Mouse (Mus musculus) left cerebral cortex, postnatal 25 days (tissue): ENCODE results near the gene Phlda3. TPM values are rescaled to one million over a fixed set of nuclear protein-coding genes. Genes with fewer than 3 reads are reported as not detected.

ENCODE experiments used
- DNase-seq, 2 experiments: peaks; one replicate each; pipeline ENCODE4 v3.0.0; 2022; ENCODE audit warnings: low spot score in 2 of 2, mixed read lengths in 1 of 2
- intact Hi-C: fragments of 180-260 bp; cut with DNase I; formaldehyde crosslinking; loops from one replicate; pipeline ENCODE4 v1.15.1; 2025
- total RNA-seq, 2 experiments: library from RNA; stranded (reverse); gene quantifications; 2 replicates each; pipeline ENCODE4 v1.2.3; 2021

The Phlda3 gene
- total RNA-seq, 2 experiments from 2014 or later: 20.0 to 20.3 TPM

DNA sequence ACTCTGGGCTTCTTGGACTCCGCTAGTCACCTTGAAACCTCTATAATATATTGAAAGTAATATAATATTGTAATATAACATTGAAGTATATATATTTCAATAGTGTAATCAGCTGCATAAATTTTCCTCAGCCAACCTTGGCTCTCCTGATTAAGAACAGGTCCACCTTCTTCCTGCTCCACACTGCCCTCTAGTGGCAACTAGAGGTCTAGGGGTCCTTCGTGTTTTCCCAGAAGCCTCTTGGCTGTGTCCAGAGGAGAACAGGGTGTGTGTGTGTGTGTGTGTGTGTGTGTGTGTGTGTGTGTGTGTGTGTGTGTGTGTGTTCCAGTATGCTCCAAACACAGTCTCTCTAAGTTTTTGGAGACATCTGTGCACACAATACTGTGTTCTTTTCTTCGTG lies 21.9 kb downstream of the Phlda3 start:
- peak; percentile 66 to 78 for DNase-seq
- intact Hi-C loops: loop anchor here (2.0 kb wide), 2 partner anchors 35 to 69 kb away; no protein-coding TSS in a partner anchor

DNA sequence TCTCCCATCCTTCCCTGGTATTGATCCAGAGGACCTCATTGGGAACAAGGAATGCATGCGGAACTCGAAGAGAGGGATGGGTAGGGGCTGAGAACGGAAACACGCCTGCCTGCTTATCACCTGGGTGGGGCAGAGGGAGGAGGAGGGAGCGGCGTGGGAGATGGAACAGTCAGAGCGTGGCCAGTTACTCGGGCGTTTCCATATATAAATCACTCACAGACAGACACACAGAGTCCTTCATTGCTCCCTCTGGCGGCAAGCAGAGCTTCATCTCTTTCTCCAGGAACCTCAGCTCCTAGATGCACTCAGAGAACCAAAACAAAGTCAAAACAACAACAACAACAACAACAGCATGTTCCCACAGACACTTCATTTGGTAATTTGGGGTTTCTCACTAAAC lies 22.8 kb downstream of the Phlda3 start:
- intact Hi-C loops: loop anchor here (2.0 kb wide), 2 partner anchors 36 to 70 kb away; no protein-coding TSS in a partner anchor
- peak; percentile 26 to 59 for DNase-seq

DNA sequence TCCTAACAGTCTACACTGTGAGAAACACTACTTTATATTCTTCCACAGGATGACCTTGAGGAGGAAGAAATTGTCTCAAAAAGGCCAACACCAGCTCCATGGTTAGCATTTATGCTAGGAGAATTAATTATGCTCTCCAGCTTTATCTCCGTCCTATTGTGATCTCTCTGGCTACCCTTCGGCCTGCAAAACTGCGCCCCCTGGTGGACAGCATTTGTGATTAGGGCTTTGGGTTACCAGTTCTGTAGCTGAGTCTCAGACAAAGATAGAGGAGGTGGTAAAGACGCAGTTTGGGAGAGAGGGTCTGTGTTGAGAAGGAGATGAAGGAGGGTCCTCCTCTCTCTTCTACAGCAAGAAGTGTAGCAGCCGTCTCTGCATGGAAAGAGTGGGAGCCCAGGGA lies 23.9 kb downstream of the Phlda3 start:
- intact Hi-C loops: loop anchor here (2.0 kb wide), 2 partner anchors 37 to 71 kb away; no protein-coding TSS in a partner anchor
- DNase-seq: peak; percentile 46 to 57

DNA sequence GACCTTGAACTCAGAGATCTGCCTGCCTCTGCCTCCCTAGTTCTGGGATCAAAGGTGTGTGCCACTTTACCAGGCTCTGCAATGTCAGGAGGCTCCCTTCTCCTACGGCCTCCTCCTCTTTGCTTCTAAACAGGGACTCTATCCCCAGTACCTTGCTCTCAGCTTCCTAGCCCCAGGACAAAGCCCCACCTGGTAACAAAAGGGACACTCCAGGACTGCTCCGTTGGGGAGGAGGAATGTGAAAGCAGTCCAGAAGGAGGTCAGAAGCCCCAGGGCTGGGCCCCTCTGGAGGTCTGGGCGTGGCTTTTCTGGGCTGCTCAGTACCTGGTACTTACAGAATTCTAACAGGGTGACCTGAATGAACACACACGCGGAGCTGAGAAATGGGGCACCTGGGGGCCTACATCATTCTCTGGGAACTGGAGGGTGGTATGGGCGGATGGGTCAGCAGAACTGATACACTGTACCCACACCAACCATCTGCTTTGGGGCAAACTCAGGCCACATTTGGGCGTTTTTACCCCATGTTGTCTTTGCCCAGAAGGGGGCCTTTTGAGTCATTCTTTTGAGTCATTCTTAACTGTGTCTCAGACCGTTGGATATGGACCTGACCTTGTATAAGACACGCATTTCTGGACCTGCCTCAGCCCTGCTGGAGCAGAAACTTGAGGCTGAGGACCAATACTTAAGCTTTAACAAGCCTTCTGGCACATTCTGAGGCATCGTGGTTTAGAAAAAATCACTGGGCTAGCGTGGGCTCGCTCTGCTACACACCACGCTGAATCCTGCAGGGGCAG lies 26.4 kb downstream of the Phlda3 start:
- intact Hi-C loops: no loop called here
- no peak for DNase-seq

DNA sequence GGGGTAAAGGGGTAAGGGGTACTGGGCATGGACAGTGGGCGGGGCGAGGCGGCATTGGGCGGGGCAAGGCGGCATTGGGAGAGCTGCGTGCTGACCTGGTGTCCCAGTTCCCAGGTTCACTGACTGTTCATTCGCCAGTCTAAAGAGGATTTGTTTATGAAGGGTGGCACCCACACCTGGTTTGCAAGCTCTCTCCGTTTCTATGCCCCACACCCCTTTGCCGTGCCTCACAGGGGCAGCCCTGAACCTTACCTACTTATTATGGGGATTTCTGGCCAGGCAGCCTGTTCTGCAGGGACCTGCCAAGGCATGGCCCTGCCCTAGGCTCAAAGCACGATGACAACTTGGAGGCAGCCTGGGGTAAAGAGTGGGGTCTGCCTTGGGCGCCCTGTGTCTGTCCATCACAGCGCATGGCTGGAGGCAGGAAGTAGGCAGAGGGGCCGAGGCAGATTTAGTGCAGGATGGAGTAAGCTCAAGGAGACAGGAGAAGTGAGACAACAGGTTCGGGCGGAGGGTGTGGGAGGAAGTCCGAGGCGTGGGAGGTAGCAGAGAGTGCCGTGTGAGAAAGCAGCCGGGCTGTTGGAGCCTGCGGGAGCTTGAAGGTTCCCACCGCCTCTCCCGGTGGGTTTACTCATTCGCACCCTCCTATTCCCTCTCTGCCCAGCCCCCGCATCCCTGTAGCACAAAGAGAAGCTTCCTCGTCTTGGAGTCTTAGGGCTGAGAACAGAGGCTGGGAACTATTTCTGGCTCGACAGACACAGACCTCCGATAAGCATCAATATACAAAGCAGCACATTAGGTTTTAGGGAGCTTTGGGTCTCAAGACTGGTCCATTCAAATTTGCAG lies 27.7 kb downstream of the Phlda3 start:
- DNase-seq: peak; percentile 69 to 91
- intact Hi-C loops: no loop called here

DNA sequence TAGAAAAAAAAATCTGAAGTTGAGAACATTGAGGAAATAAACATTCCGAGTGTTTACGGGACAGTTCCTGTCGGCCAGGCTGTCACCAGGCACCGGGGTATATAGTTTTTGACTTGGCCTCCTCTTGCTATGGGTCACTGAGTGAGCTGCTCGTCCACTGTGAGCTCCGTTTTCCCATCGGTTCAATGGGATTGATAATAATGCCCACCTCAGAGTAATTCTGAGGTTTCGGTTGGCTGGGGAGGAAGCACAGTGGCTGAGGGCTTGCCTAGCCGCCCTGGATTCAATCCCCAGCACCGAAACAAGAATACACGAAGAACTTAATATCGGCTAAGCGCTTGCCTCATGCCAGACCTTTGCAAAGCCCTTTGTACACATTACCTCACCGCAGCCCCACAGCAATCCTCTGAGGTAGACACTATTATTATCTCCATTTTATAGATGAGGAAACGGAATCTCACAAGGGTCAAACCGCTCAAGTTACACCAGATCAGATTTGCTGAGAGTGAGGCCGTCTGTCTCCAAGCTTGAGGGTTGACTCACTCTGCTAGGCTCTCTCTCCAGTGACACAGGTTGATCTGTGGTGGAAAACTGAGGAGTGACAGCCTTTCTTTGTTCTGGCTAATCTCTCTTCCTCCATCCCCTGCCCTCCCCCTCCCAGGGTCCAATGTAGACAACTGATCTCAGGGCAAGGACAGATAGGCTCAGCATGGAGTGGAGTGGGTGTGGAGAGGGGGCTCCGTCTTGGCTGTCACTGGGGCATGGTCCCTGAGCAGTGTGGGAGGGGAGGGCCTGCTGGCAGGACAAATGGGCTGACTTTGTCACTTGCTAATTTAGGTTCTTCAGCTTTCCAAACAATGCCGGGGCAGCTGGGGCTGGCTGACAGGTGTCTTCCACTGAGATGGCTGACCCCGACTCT lies 28.6 kb downstream of the Phlda3 start:
- DNase-seq: no peak
- intact Hi-C loops: no loop called here

DNA sequence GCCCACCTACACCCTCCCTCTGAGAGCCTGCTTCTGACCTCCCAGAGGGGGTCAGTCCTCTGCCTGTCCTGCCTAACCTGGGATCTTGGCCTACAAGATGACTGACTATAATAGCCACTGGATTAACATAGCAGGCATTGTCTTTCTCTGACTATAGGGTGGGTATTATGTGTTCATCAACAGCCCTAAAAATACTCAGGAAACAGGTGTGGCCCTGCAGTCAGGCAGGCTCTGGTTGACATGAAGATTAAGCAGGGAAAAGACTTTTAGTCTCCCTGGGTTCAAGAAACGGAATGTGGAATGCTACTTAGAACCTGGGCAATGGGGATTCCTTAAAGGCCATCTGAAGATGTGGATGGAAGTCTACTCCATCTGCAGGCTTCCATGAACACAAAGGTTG lies 32.6 kb downstream of the Phlda3 start:
- no peak for DNase-seq

DNA sequence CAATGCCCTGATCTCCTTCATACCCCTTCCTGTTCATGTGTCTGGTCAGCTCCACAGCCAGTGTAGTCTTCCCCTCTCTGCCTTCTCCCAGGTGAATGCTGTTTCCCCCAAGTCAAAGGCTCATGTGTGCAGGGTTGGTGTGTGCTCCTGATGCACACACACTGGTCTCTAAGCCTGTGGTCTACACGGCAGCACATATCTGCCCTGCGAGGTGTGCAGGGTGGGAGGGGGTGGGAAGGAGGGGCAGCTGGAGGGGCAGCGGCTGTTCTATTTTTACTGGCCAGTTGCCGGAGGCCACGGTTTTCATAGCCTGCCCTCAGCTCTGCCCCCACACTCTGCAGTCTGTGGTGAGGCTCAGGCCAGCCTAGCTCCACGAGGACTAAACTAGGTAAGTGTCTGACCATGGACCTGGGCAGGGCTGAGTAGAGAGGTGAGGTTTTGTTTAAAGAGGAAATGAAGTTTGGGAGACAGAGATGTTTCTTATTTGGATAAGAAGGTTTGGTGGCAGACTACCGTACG lies 33.2 kb downstream of the Phlda3 start:
- intact Hi-C loops: no loop called here
- no peak for DNase-seq

More for the DNA sequence above, 32.6 kb downstream of the Phlda3 start:
- intact Hi-C loops: no loop called here

DNA sequence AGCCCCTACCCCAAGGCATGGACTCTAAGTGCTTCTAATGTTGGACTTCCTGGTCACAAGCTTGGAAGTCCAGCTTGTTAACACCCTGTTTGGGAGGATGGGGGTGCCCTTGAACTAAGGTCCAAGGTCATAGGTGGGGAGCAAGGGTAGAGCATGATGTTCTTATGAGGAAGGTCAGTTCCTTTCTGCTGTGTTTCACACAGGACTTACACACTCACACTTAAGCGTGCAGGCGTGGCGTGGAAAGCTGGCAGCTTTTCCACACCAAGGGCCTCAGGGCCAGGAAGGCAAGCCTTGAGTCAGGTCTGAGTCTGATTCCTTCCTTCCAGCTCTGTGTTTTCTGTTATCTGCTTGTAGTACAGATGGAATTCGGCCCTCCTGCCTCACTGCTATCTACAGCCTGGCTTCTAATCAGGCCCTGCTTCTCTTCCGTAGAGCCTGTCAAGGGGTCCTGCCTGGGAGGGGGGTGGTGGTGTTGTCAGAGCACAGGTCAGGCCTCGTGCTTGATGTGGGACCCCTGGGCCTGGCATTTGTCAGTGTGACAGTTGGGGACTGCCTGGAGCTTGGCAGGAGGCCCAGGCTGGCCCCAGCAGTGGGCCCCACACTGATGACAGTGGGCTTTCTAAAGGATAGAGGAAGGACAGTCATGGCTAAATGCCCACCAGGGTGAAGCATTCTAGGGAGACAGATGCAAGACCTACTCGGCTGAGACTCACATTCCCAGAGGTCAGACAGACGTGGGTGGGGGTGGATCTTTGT lies 34.5 kb downstream of the Phlda3 start:
- intact Hi-C loops: no loop called here
- DNase-seq: no peak

DNA sequence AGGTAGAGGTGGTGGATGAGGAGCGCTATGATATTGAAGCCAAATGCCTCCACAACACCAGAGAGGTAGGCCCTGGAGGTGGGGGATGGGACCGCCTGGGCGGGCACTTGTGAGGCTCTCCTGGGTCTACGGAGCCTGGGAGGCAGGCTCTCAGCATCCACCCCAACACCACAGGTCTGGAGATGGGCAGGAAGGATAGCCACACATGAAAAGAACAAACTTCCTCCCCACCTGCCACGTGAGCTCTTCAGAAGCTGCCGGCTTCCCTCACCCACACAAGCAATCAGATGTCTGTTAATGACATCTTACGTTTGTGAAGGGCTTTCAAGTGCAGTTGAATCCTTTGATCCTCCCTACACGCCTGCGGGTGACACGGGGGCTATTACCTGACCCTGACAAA lies 41.6 kb downstream of the Phlda3 start:
- DNase-seq: no peak
- intact Hi-C loops: no loop called here

DNA sequence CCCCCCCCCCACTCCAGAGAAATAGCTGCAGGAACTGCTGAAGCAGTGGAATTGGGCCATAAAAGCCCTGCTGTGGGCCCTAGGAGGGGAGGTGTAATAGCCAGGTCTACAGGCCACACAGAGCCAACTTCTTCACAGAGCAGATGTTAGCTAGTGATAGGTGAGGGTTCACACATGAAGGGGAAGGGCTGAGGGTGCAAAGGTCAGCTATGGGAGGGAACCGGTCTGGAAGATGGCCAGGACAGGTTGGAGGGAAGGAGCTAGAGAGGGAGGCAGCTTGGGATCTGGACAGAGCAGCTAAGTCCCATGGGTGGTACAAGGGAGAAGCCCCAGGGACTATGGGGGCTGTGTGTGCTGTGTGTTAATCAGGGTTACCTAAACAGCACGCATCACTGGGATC lies 44.3 kb downstream of the Phlda3 start:
- DNase-seq: no peak

DNA sequence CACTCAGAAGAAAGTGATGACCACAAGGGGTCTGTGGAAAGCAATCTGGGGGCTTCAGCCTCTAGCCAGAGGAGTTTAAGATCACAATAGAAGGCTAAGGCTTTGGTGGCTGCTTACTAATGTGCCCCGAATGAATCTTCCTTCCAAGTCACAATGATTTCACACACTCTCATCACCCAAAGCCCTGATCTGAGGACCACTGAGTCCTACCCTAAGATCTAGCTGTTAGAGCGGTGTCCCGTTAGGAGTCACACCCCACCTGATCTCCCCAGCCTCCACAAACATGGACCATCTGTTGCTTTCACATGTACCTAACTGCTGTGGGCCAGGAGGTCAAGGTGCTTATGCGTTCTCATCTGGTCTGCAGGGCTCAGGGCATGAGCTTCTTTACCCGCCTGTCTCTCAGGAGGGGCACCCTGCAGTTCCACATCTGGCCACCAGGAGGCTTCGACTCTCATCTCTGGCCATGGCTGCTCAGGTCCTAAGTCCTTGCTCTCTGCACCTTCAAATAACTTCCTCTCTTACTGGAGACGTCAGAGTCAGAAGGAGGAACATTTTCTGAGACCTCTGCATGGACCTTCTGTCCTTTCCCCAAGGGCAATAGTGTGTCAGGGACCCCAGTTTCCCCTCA lies 45.2 kb downstream of the Phlda3 start:
- DNase-seq: peak; percentile 64 to 79
- intact Hi-C loops: no loop called here

More for the DNA sequence above, 44.3 kb downstream of the Phlda3 start:
- intact Hi-C loops: no loop called here

DNA sequence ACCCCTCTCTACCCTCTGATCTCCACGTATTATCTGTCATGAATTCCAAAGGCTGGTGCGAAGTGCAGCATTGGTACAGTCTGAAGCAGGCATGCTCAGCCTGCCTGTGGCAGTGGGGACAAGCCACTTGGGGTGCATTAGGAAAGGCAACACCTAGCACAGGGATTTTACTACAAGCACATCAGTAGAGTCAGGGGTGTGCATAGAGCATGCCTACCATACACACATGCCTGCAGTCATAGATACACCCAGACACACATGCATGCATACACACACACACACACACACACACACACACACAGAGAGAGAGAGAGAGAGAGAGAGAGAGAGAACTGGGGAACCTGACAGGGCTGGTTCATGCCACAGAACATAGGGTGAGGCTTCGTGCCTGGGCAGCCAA lies 46.3 kb downstream of the Phlda3 start:
- intact Hi-C loops: no loop called here
- no peak for DNase-seq

DNA sequence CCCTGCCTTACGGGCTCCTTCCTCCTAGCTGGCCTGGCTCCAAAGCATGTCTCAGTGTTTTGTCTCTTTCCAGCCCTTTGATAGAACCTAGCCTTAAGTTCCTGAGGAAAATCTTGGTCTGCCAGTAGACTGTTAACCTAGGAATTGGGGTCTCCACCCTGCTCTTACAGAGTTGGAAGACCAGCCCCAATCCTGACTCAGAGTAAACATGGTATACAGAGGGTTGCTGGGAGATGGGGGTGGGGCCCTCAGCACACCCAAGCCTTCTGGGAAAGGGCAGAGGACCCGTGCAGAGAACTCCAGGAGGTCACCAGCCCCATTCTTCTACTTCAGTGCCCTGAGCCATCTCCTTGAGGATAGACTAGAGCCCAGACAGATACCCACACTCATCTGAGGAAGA lies 46.7 kb downstream of the Phlda3 start:
- DNase-seq: no peak
- intact Hi-C loops: no loop called here

DNA sequence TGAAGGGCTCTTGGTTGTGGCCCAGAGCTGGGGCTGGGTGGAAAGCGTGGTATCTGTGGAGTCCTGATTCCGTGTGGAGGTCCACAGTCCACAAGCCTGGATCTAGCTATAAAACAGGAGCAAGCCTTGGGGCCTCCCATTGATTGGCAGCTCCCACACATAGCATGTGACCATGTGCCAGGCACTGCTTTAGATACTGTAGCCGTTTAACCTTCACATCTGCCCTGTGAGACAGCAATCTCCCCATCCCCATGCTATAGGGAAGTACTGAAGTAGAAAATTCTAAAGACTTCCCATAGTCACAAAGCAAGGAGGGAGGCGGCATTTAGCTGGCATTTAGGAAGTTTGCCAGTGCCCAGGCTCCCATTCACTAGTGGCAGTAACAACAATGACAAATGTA lies 47.2 kb downstream of the Phlda3 start:
- DNase-seq: peak in 1 of 2 experiments; percentile 43
- intact Hi-C loops: no loop called here

DNA sequence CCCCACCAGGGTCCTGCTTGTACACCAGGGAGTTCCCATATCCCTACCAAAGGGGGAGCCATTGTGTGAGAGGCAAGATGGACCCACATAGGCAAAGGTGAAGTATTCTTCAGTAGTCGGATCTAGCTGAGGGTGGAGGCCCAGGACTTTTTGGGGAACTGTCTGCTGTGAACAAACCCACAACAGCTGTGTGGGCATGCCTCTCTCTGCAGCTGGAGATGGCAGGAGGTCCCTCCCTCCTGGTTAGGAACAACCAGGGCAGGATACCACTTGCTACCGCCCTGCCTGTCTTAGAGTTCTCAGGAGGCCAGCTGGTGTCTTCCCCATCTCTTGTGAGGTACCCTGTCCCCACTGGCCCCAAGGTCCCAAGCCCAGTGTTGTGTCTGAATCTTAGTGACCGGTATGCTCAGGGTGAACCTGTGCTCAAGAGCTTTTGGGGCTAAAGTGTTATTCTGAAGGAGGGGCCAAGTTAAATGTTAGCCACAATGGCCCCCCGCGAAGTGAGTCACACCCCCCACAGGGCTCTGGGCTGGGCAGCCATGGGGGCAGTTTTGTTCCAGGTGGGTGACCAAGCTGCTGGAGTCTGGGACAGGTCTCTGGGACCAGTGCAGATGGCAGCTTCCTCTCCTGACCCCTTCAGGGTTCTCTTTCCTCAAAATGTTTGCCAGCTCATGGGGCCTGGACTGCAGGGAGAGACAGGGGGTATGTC lies 47.9 kb downstream of the Phlda3 start:
- DNase-seq: no peak
- intact Hi-C loops: no loop called here

DNA sequence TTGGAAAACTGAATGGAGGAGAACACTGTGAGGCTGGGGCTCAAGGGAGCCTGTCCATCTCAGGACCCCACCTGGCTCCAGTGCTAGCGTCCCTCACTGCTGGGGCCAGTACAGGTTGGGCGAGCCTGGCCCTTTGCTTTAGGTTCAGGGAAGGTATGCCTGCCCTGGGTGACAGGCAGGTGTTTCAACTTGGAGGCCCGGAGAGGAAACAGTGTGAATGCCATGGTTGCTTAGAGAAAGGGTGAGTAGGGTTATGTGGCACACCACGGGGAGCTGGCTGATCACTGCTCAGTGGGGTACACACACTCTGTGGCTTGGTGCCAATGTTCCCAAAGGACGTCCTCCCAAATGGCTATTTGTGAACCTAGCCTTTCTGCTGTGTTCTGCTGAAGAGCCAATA lies 48.6 kb downstream of the Phlda3 start:
- DNase-seq: no peak
- intact Hi-C loops: no loop called here

DNA sequence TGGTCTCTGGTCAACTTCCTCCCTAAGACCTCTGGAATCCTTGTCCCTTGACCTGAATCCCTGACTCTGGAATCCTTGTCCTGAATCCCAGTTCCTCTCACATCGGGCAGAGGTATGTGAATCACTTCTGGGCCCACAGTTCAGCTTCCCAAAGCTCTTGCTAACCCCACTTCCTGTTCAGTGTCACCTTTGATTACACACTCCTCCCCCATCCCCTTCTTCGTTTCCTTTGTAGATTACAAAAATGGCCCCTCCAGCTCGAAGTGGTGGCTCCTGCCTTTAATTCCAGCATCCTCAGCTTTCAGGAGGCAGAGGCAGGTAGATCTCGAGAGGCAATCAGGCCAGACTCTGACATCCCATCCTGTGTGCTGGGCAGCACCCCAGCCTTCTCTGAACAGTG lies 51.7 kb downstream of the Phlda3 start:
- intact Hi-C loops: no loop called here
- DNase-seq: no peak
